Mouse (Mus musculus): ENCODE measurements around the gene Abi3bp. TPM values are rescaled to one million over a fixed set of nuclear protein-coding genes. Genes with fewer than 3 reads are reported as not detected.
A peak's percentile ranks its signal among the peaks of the same experiment; 100 is the strongest.

The Abi3bp gene
- polyA plus RNA-seq, 1 experiment from 2014 or later = 0.82 TPM

DNA sequence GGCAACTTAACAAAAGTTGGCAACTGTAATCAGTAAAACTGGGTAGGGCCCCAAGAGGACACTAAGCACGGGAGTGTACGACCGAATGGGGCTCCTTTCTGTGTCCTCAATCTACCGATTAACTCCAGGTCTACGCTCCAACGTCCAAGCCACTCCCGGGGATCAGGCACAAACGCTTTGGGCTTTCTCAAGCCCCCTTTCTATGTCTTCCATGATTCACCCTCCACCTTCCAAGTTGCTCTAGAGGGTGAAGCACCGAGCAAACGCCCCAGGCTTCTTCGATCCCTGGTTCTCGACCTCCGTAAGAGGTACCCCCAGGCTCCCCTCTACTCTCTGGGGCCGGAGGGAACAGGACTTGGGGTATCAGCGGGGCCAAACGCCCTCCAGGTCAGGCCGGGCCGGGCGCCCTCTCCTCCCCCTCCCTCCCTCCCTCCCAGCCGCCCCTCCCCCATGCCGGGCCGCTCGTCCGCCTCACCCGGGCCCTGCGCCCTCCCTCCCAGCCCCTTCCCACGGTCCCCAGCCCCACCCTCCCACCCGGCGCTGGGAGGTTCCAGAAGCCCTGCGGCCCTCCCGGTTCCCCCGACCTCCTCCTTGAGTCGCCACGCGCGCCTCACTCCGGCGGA lies 239.0 kb downstream of the Abi3bp start:
- peak overlapping the region; percentile 83 for H3K4me3 ChIP-seq (replicated peaks)
- peak overlapping the region; percentile 88 for H3K9ac ChIP-seq
- peaks cover 12% of the 10 kb centered on the region for H3K4me1 ChIP-seq
- ATAC-seq (ENCODE audit: low FRiP score) = peak; percentile 81
- 0% methylated on average over 18 of the region's 38 CpGs for WGBS
- peak overlapping the region; percentile 66 for H3K4me2 ChIP-seq
- H3K27ac ChIP-seq = peak overlapping the region; percentile 98
- no peaks in the 10 kb centered on the region for H3K27me3 ChIP-seq
- H3K9me3 ChIP-seq = no peaks in the 10 kb centered on the region
- H3K36me3 ChIP-seq (replicated peaks) = peaks cover 9% of the 10 kb centered on the region

DNA sequence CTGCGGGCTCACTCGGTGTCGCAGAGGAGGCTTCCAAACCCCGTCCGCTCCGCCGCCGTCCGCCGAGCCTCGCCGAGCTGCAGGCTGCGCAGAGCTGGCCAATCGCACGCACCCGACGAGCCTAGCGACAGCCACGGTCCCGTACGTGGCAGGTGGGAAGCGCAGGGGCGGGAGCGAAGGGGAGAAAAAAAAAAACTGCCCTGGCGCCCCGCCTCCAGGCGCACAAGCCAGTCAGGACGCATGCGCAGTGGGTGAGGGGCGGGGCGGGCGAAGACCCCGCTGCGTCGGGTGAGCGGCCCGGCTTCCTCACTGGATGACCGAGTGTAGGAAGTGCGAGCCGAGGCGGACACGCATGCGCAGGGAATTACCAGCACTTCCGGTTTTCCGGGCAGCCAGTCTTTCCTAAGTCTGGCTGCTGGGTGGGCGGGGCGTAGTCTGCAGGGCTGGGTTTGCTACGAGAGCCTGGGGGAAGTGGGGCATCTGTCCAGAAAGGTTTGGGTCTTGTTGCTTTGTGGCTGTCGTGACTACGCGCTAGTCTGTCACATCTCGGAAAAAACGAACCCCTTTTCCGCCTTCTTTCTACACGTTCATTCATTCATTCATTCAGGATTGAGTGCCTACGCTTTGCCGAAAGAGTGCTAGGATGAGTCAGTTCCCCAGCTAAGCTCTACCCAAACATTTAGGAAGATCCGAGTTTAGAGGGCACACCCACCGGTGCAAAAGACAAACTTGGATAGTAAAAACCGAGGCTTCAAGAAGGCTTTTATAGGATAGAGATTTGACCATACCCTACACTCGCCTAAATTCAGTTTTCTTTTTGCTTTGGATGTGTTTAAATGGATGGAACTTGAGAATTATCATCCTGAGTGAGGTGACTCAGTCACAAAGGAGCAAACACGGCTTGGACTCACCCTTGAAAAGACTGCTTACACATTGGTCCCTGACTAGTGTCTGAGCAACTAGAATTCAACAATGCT lies 239.8 kb downstream of the Abi3bp start, which contains the start of gene Tfg:
Gene Tfg (minus strand): TSS at position 227 of the 977 bp plus-strand sequence.
- Histone ChIP-seq H3K9ac (peak within 1 kb of the TSS; percentile 88), H3K4me3 (replicated peaks) (peak within 1 kb of the TSS; percentile 83), H3K36me3 (replicated peaks) (peaks cover under 1% of the 10 kb centered on the region; the same call in 1 of the 2 replicates), H3K27ac (peak within 1 kb of the TSS; percentile 98), H3K4me1 (peaks cover 12% of the 10 kb centered on the region), H3K4me2 (peak within 1 kb of the TSS; percentile 66), H3K9me3 (no peaks in the 10 kb centered on the region), H3K27me3 (no peaks in the 10 kb centered on the region)
- ATAC-seq (ENCODE audit: low FRiP score) = peak; percentile 97
- under 1% methylated on average over 62 of the region's 62 CpGs for WGBS

DNA sequence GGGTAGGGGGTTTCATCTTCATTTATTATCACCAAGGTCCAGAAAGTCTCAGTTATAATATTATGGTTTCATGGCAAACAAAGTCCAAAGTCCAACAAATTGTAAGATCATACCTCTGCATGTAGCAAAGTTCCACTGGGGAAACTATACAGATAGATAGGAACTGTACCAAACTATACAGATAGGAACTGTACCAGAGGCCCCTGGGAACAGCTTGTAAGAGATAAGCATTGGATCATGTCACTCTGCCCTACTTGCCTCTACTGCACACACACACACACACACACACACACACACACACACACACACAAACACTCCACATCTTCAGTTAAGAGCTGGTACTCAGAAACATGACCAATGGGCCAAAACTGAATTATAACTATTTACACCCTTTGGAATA lies 241.4 kb downstream of the Abi3bp start:
- no peak for ATAC-seq (ENCODE audit: low FRiP score)
- peaks cover 12% of the 10 kb centered on the region for H3K4me1 ChIP-seq

DNA sequence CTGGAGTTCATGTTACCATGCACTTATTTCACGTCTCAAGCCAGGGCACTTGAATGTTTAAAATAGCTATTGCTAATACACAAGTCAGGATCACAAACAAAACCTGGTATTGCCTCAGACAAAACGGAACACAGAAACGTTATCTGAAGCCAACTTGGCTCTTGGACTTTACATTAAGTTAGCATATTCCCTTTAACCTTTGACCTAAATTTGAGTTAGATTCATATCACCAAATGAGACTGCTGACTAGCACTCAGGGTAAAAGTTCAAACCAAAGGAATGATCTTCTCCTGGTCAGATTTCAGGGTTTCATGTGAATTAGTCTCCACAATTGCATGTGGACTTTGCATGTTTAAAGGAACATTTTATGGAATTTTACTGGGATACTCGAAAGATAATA lies 244.7 kb downstream of the Abi3bp start:
- H3K4me2 ChIP-seq = no peak overlapping the region
- WGBS = 80% methylated on average over 4 of the region's 4 CpGs
- H3K4me3 ChIP-seq (replicated peaks) = no peak overlapping the region
- H3K9ac ChIP-seq = no peak overlapping the region
- H3K9me3 ChIP-seq = no peaks in the 10 kb centered on the region
- H3K4me1 ChIP-seq = no peaks in the 10 kb centered on the region
- ATAC-seq (ENCODE audit: low FRiP score) = no peak
- no peaks in the 10 kb centered on the region for H3K36me3 ChIP-seq (replicated peaks)
- no peaks in the 10 kb centered on the region for H3K27me3 ChIP-seq
- H3K27ac ChIP-seq = no peak overlapping the region

More for the DNA sequence above, 241.4 kb downstream of the Abi3bp start:
- H3K9me3 ChIP-seq = no peaks in the 10 kb centered on the region
- H3K4me2 ChIP-seq = no peak overlapping the region
- H3K27ac ChIP-seq = no peak overlapping the region
- H3K4me3 ChIP-seq (replicated peaks) = no peak overlapping the region
- no peaks in the 10 kb centered on the region for H3K36me3 ChIP-seq (replicated peaks)
- H3K9ac ChIP-seq = no peak overlapping the region
- H3K27me3 ChIP-seq = no peaks in the 10 kb centered on the region

DNA sequence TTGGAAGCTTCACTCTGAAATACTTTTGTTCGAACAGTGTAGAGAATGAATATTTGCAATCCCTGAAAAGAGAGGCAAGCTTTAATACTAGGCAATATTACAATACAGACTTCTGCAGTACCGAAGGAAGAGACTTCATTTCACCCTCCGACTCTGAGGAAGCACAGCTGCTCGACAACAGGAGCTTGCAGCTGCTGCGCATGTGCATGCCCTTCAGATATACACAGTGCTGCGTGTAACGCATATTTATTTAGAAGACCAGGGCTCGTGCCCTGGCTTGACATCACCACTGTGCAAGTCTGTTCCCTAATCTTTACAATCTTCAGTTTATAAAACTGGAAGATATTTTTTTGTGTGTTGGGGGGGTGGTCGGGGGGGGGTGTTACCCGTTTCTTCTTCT lies 247.2 kb downstream of the Abi3bp start:
- WGBS = 85% methylated on average over 10 of the region's 10 CpGs
- H3K4me3 ChIP-seq (replicated peaks) = no peak overlapping the region
- ATAC-seq (ENCODE audit: low FRiP score) = no peak
- H3K4me2 ChIP-seq = no peak overlapping the region
- no peaks in the 10 kb centered on the region for H3K27me3 ChIP-seq
- H3K9ac ChIP-seq = no peak overlapping the region
- no peaks in the 10 kb centered on the region for H3K36me3 ChIP-seq (replicated peaks)
- no peak overlapping the region for H3K27ac ChIP-seq
- no peaks in the 10 kb centered on the region for H3K4me1 ChIP-seq
- H3K9me3 ChIP-seq = no peaks in the 10 kb centered on the region

DNA sequence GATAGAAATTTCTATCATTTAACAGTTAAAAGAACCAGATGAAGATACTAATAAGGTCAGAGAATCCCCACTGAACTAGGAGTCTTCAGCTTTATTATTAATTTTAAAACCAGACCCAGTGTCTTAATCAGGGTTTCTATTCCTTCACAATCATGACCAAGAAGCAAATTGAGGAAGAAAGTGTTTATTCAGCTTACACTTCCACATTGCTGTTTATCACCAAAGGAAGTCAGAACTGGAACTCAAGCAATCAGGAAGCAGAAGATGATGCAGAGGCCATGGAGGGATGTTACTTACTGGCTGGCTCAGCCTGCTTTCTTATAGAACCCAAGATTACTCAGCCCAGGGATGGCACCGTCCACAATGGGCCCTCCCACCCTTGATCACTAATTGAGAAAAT lies 251.4 kb downstream of the Abi3bp start:
- H3K4me3 ChIP-seq (replicated peaks) = no peak overlapping the region
- no peaks in the 10 kb centered on the region for H3K27me3 ChIP-seq
- 33% methylated on average over 1 of the region's 1 CpGs for WGBS
- H3K9me3 ChIP-seq = no peaks in the 10 kb centered on the region
- no peak overlapping the region for H3K9ac ChIP-seq
- no peak overlapping the region for H3K4me2 ChIP-seq
- no peak for ATAC-seq (ENCODE audit: low FRiP score)
- no peak overlapping the region for H3K27ac ChIP-seq
- H3K4me1 ChIP-seq = no peaks in the 10 kb centered on the region
- H3K36me3 ChIP-seq (replicated peaks) = no peaks in the 10 kb centered on the region

Other genes with a start within 250 kb of the Abi3bp start
- 154 and 169 TPM in 2 replicates for gene Tfg, start 239.6 kb downstream of the Abi3bp start, polyA plus RNA-seq (2016; fragmentation: Nextera tagmentation; extraction: Ambion mirVana)